Mouse (Mus musculus) left cerebral cortex, adult 18-20 months (tissue): ENCODE measurements around the gene Mcm3ap. TPM values are rescaled to one million over a fixed set of nuclear protein-coding genes. Genes with fewer than 3 reads are reported as not detected.

ENCODE experiments used
- total RNA-seq, 2 experiments: library from RNA; stranded (reverse); gene quantifications; 2 replicates each; pipeline ENCODE4 v1.2.3; 2021

Mcm3ap gene
- total RNA-seq, 2 experiments from 2014 or later: 51.7 to 53.7 TPM

Other genes with a start within 250 kb of the Mcm3ap start
- 10 to 100 TPM; 62.1 to 70.2 TPM for gene Prmt2, start 231.1 kb upstream of the Mcm3ap start, total RNA-seq
- gene S100b, start 215.1 kb upstream of the Mcm3ap start, total RNA-seq: 100 to 1,000 TPM; 157 to 173 TPM
- 10 to 100 TPM; 62.6 to 63.3 TPM for gene Dip2a, start 123.6 kb upstream of the Mcm3ap start, total RNA-seq
- gene AC141477.1, start 28.5 kb upstream of the Mcm3ap start, total RNA-seq: not detected
- 10 to 100 TPM; 22.2 to 29.9 TPM for gene Pcnt, start 26.1 kb upstream of the Mcm3ap start, total RNA-seq
- not detected for gene 2610028H24Rik, start 19.8 kb upstream of the Mcm3ap start, total RNA-seq
- gene Ybey, start 187 bp downstream of the Mcm3ap start, total RNA-seq: 1 to 10 TPM; 4.5 TPM
- gene Lss, start 62.7 kb downstream of the Mcm3ap start, total RNA-seq: 10 to 100 TPM; 47.2 to 58.6 TPM
- gene Spatc1l, start 93.3 kb downstream of the Mcm3ap start, total RNA-seq: not detected
- under 1 TPM in 1 of 2 experiments, not detected in 1; 0.12 TPM for gene Ftcd, start 106.7 kb downstream of the Mcm3ap start, total RNA-seq
- 10 to 100 TPM in 1 of 2 experiments, 1 to 10 TPM in 1; 9.3 to 16.1 TPM for gene Col6a2, start 154.7 kb downstream of the Mcm3ap start, total RNA-seq